Mouse (Mus musculus) layer of hippocampus, adult 9-10 months (tissue): ENCODE results near the gene Mcur1.

ENCODE experiments used
- DNase-seq: peaks from one replicate; pipeline ENCODE4 v3.0.0; 2022; ENCODE audit warnings: low spot score

Gene Mcur1

DNA sequence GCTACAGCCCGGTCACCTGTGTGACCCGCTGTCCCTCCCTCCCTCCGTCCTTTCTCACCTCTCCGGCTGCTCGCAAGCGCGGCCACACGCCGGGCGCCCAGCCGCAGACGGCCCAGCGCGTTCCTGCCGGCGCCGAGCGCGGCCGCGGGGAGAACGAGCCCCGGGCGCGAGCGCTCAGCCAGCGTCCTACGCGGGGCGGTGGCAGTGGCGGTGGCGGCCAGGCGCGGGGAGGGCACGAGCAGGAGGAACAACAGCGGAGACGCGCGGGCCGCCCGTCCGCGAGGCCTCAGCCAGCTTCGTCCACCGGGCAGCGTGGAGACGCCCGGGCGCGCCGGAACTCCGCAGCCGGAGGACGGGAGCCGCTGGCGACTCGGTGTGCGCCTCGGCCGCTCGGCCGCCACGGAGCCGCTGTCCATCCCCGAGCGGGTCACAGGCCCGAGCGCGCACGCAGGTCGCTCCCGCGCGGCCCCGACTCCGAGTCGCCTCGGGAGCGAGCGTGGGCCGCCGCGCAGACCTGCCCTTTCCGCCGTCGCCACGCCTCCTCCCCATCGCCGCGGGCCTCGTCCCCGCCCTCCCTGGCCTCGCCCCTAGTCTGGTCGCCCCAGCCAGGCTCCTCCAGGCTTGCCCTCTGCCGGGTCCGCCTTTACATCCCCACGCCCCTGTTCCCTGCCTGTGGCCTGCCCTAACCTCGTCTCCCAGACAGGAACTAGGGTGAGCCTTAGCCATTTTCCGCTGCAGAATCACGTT, at the start of gene Mcur1:
Gene Mcur1, minus strand, starts transcription at position 481 of the 747 bp plus-strand sequence.
- DNase-seq: no peak

- DNase-seq: no peak
Measured at GRCm38 (mm10) chr13:43608854-43609253, 48.9 kb upstream of the Mcur1 start.

DNA sequence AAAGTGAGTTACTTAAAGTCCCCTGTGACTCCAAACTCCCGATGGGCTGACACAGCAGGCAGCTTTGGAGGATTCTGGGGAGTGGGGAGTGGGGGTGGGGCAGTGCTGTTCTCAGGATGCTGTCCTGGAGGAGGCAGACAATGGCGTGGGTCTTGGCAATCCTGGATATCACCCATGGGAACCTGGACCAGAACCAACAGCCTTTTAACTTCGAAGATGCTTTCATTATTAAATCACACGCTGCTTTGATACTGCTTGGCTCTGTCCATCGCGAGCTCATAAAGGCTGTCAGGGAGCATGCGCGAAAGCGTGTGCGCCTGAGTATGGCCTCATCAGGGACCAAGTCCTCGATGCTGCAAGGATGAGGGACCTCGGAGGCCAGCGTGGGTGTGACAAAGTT, 43.1 kb upstream of the Mcur1 start:
- no peak for DNase-seq

DNA sequence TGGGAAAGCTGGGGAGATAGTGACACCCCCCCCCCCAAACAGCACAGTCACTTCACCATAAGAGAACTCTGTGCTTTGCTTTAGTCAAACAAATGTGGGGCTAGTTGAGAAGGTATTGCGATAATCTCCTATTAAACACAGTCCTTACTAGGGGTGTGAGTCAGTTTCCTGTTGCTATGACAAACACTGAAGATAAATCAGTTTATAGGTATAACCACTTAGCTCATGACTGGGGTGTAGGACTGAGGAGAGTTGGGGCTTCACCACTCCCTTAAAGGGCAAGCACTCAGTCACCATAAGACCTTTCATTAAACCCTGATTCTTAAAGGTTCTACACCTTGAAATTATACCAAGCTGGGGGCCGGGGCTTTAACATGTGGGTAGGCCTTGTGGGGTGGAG, 42.4 kb upstream of the Mcur1 start:
- DNase-seq: no peak

DNA sequence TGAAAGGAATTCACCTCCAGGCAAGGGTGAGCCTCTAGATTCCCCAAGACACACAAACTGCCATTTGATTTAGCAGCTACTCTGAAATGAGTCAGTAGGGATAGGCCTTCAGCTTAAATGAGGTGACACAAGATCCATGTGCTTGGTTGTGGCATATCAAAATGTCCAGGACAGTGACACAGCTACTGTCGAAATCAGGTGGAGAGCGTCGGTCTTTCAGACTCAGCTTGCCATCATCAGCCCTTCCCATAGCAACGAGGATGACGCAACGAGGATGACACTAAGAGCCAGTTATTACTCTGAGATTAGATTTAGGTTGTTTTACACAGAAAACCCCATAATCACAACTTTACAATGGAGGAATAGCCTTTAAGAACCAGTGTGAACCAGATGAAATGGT, 41.0 kb upstream of the Mcur1 start:
- no peak for DNase-seq

GRCm38 (mm10) chr13:43595896-43596295, 35.9 kb upstream of the Mcur1 start:
- no peak for DNase-seq

GRCm38 (mm10) chr13:43592681-43593068, 32.7 kb upstream of the Mcur1 start:
- no peak for DNase-seq

- DNase-seq: no peak
Measured at GRCm38 (mm10) chr13:43591828-43592680, 32.1 kb upstream of the Mcur1 start.

DNA sequence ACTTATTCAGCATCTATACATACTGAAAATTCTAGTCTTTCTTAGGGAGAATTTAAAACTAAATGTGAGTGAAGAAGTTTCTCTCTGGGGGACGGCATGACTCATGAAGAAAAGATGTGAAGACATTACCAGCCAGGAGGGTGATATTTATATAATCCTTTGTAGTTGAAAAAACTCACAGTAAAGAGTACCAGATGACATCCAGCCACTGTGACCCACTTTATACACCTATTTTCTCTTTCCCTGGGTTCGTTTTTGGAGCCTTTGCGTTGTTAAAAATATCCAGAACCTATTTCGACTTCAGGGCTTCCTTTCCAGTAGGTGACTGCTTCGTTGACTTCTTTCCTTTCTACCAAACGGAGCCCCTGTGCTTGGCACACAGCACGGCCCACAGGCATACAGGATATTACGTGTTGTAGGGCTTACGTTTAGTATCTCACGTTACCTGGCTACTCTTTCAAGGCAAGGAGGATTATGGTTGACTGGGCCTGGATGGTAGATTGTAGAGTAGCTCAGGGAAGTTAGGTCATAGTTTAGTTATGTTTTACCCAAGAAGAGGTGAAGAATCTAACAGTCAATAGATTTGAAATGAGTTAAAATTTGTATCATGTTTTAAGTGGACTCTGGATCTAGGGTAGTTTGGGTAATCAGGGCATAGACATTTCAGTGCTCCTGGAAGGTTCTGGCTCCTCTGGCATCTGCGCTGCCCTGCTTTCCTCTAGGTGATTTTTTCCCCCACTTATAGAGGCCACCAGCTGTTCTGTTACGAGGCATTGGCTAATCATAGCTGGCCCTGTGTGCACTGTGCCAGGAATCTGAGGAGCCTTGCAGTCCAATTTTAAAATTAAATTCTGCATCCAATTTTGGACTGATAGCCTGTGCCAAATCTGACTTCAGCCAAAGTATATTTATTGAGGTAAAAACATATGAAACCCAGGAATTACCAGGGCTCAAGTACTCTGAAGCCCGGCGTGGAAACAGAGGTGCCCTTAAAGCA, 28.2 kb upstream of the Mcur1 start:
- DNase-seq: no peak

GRCm38 (mm10) chr13:43586966-43587365, 27.0 kb upstream of the Mcur1 start:
- no peak for DNase-seq

GRCm38 (mm10) chr13:43585335-43585734, 25.3 kb upstream of the Mcur1 start:
- DNase-seq: no peak

- no peak for DNase-seq
Measured at GRCm38 (mm10) chr13:43583504-43583903, 23.5 kb upstream of the Mcur1 start.

- DNase-seq: no peak
Measured at GRCm38 (mm10) chr13:43582961-43583360, 23.0 kb upstream of the Mcur1 start.

DNA sequence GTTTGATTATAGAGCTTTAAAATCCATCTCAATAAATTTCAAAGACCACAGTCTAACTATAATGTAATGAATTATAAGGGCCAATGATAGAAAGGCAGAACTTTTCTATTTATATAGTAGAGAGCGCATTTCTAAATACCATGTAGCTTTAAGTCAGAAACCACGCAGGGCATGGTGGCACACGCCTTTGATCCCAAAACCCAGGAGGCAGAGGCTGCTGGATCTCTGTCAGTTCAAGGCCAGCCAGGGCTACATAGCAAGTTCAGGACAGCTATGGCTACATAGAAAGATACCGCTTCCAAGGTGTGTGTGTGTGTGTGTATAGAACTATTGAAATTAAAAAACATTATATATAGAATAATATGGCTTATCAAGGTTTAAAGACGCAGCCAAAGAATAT, 20.7 kb upstream of the Mcur1 start:
- no peak for DNase-seq

- DNase-seq: no peak
Measured at GRCm38 (mm10) chr13:43579740-43580139, 19.7 kb upstream of the Mcur1 start.

- DNase-seq: no peak
Measured at GRCm38 (mm10) chr13:43577766-43578165, 17.8 kb upstream of the Mcur1 start.

DNA sequence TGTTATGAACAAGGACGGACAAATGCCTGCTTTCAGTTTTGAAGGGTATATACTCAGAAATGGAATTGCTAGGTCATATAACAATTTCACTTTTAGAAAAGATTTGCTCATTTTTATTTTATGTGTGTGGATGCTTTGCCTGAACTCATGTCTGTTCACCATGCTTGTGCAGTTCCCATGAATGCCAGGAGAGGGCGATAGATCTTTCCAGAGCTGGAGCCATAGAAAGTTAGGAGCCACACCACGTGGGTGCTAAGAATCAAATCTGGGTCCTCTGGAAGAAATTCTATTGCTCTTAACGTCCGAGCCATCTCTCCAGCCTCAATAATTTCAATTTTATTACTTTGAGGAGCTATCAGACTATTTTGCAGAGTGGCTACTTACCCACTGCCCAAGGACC, 17.3 kb upstream of the Mcur1 start:
- no peak for DNase-seq

DNA sequence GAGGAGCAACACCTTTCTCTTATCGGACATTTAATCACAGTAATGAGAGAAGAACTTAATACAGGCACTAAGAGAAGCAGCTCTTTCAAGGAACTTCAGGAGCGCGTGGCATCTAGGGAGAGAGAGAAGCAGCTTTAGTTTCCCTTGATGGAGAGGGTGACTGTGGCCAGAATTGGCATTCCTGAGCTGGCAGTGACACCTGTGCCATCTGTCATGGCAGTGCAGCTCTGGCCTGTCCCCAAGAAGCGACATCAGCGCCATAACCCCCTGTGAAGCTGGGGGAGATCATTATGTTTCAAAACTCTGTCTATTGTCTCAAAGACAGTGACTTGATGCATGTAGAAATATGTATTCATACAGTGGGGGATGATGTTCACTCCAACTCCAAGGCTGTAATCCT, 15.4 kb upstream of the Mcur1 start:
- no peak for DNase-seq

DNA sequence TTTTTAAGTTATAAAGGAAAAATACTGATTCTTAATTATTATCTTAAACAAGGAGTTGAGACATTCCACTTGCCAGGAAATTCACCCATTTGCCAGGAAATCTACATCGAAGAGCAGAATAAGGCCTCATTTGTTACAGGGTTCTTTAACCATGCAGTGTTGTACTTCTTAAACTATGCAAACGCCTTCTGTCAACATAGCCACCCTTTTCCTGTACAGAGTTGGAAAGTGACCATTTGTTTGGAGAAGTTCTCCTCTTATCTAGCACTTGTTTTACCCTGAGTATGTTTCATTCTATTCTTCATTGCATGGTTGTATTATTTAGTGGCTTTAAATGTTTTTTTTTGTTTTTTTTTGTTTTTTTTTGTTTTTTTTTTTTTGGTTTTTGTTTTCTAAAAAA, 14.0 kb upstream of the Mcur1 start:
- no peak for DNase-seq

GRCm38 (mm10) chr13:43567141-43567891, 7.3 kb upstream of the Mcur1 start:
- DNase-seq: no peak

GRCm38 (mm10) chr13:43566184-43566583, 6.2 kb upstream of the Mcur1 start:
- no peak for DNase-seq
